Mouse (Mus musculus): Measurements from ENCODE around the gene Igbp1b. TPM values are rescaled to one million over a fixed set of nuclear protein-coding genes. Genes with fewer than 3 reads are reported as not detected.
A peak's percentile ranks its signal among the peaks of the same experiment; 100 is the strongest.

The Igbp1b gene
- polyA plus RNA-seq (2015; fragmentation: Nextera tagmentation; extraction: Ambion mirVana), result 0.14 and 0.17 TPM in 2 replicates

- Histone ChIP-seq H3K4me2 (no peak within 1 kb of the TSS), H3K27ac (replicated peaks) (no peak within 1 kb of the TSS), H3K9me3 (no peaks in the 10 kb centered on the region), H3K9ac (no peak within 1 kb of the TSS), H3K4me1 (replicated peaks) (no peaks in the 10 kb centered on the region), H3K36me3 (no peaks in the 10 kb centered on the region), H3K4me3 (no peak within 1 kb of the TSS), H3K27me3 (no peaks in the 10 kb centered on the region)
- 63% methylated on average over 3 of the region's 3 CpGs for WGBS
- 0 out of 2 replicates have a peak, but pooled peaks have one; percentile 15 for ATAC-seq (ENCODE audit: low FRiP score, low read depth)
Observed at GRCm38 (mm10) chr6:138658516-138658915, at the start of gene Igbp1b. Igbp1b (minus strand) TSS chr6:138658544.

GRCm38 (mm10) chr6:138682959-138683358 is 24.6 kb upstream of the Igbp1b start:
- no peak overlapping the region for H3K9ac ChIP-seq
- ATAC-seq (ENCODE audit: low FRiP score, low read depth), result no peak
- no peaks in the 10 kb centered on the region for H3K4me1 ChIP-seq (replicated peaks)
- H3K27me3 ChIP-seq, result no peaks in the 10 kb centered on the region
- H3K27ac ChIP-seq (replicated peaks), result no peak overlapping the region
- H3K4me2 ChIP-seq, result no peak overlapping the region
- no peaks in the 10 kb centered on the region for H3K36me3 ChIP-seq
- no peak overlapping the region for H3K4me3 ChIP-seq
- H3K9me3 ChIP-seq, result no peaks in the 10 kb centered on the region

GRCm38 (mm10) chr6:138672704-138673141 is 14.4 kb upstream of the Igbp1b start:
- no peak for ATAC-seq (ENCODE audit: low FRiP score, low read depth)
- Histone ChIP-seq H3K36me3 (no peaks in the 10 kb centered on the region), H3K4me1 (replicated peaks) (no peaks in the 10 kb centered on the region), H3K4me2 (no peak overlapping the region), H3K9me3 (no peaks in the 10 kb centered on the region), H3K27me3 (no peaks in the 10 kb centered on the region), H3K9ac (no peak overlapping the region), H3K27ac (replicated peaks) (no peak overlapping the region), H3K4me3 (no peak overlapping the region)
- WGBS, result 6% methylated on average over 2 of the region's 2 CpGs

- Histone ChIP-seq H3K36me3 (no peaks in the 10 kb centered on the region), H3K9ac (no peak overlapping the region), H3K4me3 (no peak overlapping the region), H3K9me3 (no peaks in the 10 kb centered on the region), H3K27ac (replicated peaks) (no peak overlapping the region), H3K27me3 (no peaks in the 10 kb centered on the region), H3K4me2 (no peak overlapping the region), H3K4me1 (replicated peaks) (no peaks in the 10 kb centered on the region)
- 80% methylated on average over 3 of the region's 3 CpGs for WGBS
- ATAC-seq (ENCODE audit: low FRiP score, low read depth), result no peak
Observed at GRCm38 (mm10) chr6:138665416-138665815, 7.1 kb upstream of the Igbp1b start.

- Histone ChIP-seq H3K4me2 (no peak overlapping the region), H3K27ac (replicated peaks) (no peak overlapping the region), H3K4me3 (no peak overlapping the region), H3K9me3 (no peaks in the 10 kb centered on the region), H3K4me1 (replicated peaks) (no peaks in the 10 kb centered on the region), H3K9ac (no peak overlapping the region), H3K36me3 (no peaks in the 10 kb centered on the region), H3K27me3 (no peaks in the 10 kb centered on the region)
- WGBS, result 95% methylated on average over 2 of the region's 2 CpGs
- no peak for ATAC-seq (ENCODE audit: low FRiP score, low read depth)
Observed at GRCm38 (mm10) chr6:138645604-138646003, 12.7 kb downstream of the Igbp1b start.

- Histone ChIP-seq H3K27ac (replicated peaks) (no peak overlapping the region), H3K36me3 (no peaks in the 10 kb centered on the region), H3K4me2 (no peak overlapping the region), H3K9ac (no peak overlapping the region), H3K27me3 (no peaks in the 10 kb centered on the region), H3K4me3 (no peak overlapping the region), H3K9me3 (no peaks in the 10 kb centered on the region), H3K4me1 (replicated peaks) (no peaks in the 10 kb centered on the region)
- WGBS, result 59% methylated on average over 4 of the region's 4 CpGs
- ATAC-seq (ENCODE audit: low FRiP score, low read depth), result no peak
Observed at GRCm38 (mm10) chr6:138639351-138639750, 19.0 kb downstream of the Igbp1b start.

GRCm38 (mm10) chr6:138620786-138621185 is 37.6 kb downstream of the Igbp1b start:
- Histone ChIP-seq H3K9ac (no peak overlapping the region), H3K4me3 (no peak overlapping the region), H3K36me3 (no peaks in the 10 kb centered on the region), H3K4me2 (no peak overlapping the region), H3K27me3 (no peaks in the 10 kb centered on the region), H3K9me3 (no peaks in the 10 kb centered on the region), H3K27ac (replicated peaks) (no peak overlapping the region), H3K4me1 (replicated peaks) (no peaks in the 10 kb centered on the region)
- no peak for ATAC-seq (ENCODE audit: low FRiP score, low read depth)

GRCm38 (mm10) chr6:138618396-138618795 is 39.9 kb downstream of the Igbp1b start:
- H3K4me3 ChIP-seq, result no peak overlapping the region
- no peak overlapping the region for H3K4me2 ChIP-seq
- H3K4me1 ChIP-seq (replicated peaks), result no peaks in the 10 kb centered on the region
- no peaks in the 10 kb centered on the region for H3K27me3 ChIP-seq
- H3K36me3 ChIP-seq, result no peaks in the 10 kb centered on the region
- H3K27ac ChIP-seq (replicated peaks), result no peak overlapping the region
- ATAC-seq (ENCODE audit: low FRiP score, low read depth), result no peak
- no peak overlapping the region for H3K9ac ChIP-seq
- no peaks in the 10 kb centered on the region for H3K9me3 ChIP-seq
- WGBS, result 94% methylated on average over 3 of the region's 3 CpGs

Other genes with a start within 250 kb of the Igbp1b start
- gene Lmo3, start 76.6 kb downstream of the Igbp1b start, polyA plus RNA-seq (2015; fragmentation: Nextera tagmentation; extraction: Ambion mirVana), result 78.1 and 91.8 TPM in 2 replicates

Measured in hindbrain, embryonic 15.5 days (tissue).